Mouse (Mus musculus): Measurements from ENCODE around the gene Cyp2d9.
"Not testable (repeated sequence)": the region's sequence is repeated elsewhere in the genome, so short reads cannot be mapped to it uniquely, and the experiment has no call there.

Cyp2d9 gene

GRCm38 (mm10) chr15:82450045-82450444, 16.8 kb downstream of the Cyp2d9 start:
- not testable (repeated sequence) for DNase-seq (ENCODE audit: low spot score)

- DNase-seq (ENCODE audit: low spot score): not testable (repeated sequence)
Measured at GRCm38 (mm10) chr15:82452133-82452532, 18.9 kb downstream of the Cyp2d9 start.

GRCm38 (mm10) chr15:82453501-82453900, 20.3 kb downstream of the Cyp2d9 start:
- DNase-seq (ENCODE audit: low spot score): not testable (repeated sequence)

GRCm38 (mm10) chr15:82456086-82456790, 23.0 kb downstream of the Cyp2d9 start:
- not testable (repeated sequence) for DNase-seq (ENCODE audit: low spot score)

GRCm38 (mm10) chr15:82457064-82458021, 24.1 kb downstream of the Cyp2d9 start:
- DNase-seq (ENCODE audit: low spot score): no peak

- DNase-seq (ENCODE audit: low spot score): not testable (repeated sequence)
Measured at GRCm38 (mm10) chr15:82459266-82459665, 26.0 kb downstream of the Cyp2d9 start.

- DNase-seq (ENCODE audit: low spot score): no peak
Measured at GRCm38 (mm10) chr15:82464701-82465100, 31.5 kb downstream of the Cyp2d9 start.

GRCm38 (mm10) chr15:82494273-82494672, 61.0 kb downstream of the Cyp2d9 start:
- DNase-seq (ENCODE audit: low spot score): not testable (repeated sequence)
